Mouse (Mus musculus): Measurements from ENCODE around the gene Pik3r6. TPM values are rescaled to one million over a fixed set of nuclear protein-coding genes. Genes with fewer than 3 reads are reported as not detected.

Pik3r6 gene
- polyA plus RNA-seq, 1 experiment from 2014 or later: 1.3 TPM

DNA sequence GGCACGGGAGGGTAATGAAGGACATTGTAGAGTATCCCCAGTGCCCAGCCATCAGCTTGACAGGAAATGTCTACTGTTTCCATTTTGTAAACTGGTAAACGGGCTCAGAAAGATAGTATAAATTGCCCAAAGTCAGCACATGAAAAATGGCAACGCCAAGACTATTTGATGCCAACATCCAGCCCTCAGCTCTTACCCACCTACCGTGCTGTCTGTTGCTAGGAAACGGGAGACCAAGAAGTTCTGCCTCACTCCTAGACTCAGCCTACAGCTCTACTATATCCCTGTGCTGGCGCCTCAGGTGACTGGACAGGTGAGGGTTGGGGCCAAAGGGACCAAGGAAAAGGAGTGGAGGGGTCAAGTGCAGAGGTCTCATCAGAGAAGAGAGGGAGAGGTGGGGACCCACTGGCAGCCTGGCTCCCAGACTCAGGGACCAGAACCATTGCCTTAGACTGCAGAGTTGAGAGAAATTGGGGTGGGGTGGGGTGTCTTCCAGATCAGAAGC lies 31.2 kb downstream of the Pik3r6 start:
- 80% methylated on average over 6 of the region's 6 CpGs for WGBS
- H3K27me3 ChIP-seq (replicated peaks; ENCODE audit: control insufficient read depth, insufficient read depth, low read length): no peaks in the 10 kb centered on the region
- H3K27ac ChIP-seq (ENCODE audit: low read depth, low read length): no peak overlapping the region
- no peaks in the 10 kb centered on the region for H3K4me1 ChIP-seq (ENCODE audit: control insufficient read depth, insufficient read depth, low read length)
- DNase-seq (ENCODE audit: low spot score) (no peak), ATAC-seq (no peak)
- no peak overlapping the region for H3K4me2 ChIP-seq (ENCODE audit: low read length)
- no peak overlapping the region for H3K4me3 ChIP-seq (ENCODE audit: low read depth, low read length)
- no peaks in the 10 kb centered on the region for H3K9me3 ChIP-seq (replicated peaks; ENCODE audit: control insufficient read depth, low read length)
- H3K9ac ChIP-seq (ENCODE audit: low read length): no peak overlapping the region
- no peaks in the 10 kb centered on the region for H3K36me3 ChIP-seq (ENCODE audit: control insufficient read depth, insufficient read depth, low read length)

DNA sequence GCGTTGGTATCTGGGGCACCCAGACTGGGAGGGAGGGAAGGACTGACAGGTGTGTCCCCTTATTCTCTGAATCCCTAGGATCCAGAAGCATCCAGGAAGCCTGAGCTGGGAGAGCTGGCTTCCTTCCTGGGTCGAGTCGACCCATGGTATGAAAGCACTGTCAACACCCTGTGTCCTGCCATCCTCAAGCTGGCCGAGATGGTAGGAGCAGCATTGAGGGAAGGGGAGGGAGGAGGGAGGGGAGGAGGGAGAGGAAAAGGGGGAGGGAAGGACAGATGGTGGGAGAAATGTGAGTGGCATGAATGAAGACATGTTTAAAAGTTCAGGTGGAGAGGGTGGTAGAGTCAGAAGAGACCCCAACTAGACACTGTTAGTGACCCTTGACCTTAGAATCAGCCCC lies 33.2 kb downstream of the Pik3r6 start:
- no peak for ATAC-seq
- no peaks in the 10 kb centered on the region for H3K27me3 ChIP-seq (replicated peaks; ENCODE audit: control insufficient read depth, insufficient read depth, low read length)
- H3K27ac ChIP-seq (ENCODE audit: low read depth, low read length): no peak overlapping the region
- no peak for DNase-seq (ENCODE audit: low spot score)
- H3K4me1 ChIP-seq (ENCODE audit: control insufficient read depth, insufficient read depth, low read length): no peaks in the 10 kb centered on the region
- no peaks in the 10 kb centered on the region for H3K36me3 ChIP-seq (ENCODE audit: control insufficient read depth, insufficient read depth, low read length)
- 67% methylated on average over 4 of the region's 4 CpGs for WGBS
- H3K4me2 ChIP-seq (ENCODE audit: low read length): no peak overlapping the region
- H3K9me3 ChIP-seq (replicated peaks; ENCODE audit: control insufficient read depth, low read length): no peaks in the 10 kb centered on the region
- H3K4me3 ChIP-seq (ENCODE audit: low read depth, low read length): no peak overlapping the region
- no peak overlapping the region for H3K9ac ChIP-seq (ENCODE audit: low read length)

DNA sequence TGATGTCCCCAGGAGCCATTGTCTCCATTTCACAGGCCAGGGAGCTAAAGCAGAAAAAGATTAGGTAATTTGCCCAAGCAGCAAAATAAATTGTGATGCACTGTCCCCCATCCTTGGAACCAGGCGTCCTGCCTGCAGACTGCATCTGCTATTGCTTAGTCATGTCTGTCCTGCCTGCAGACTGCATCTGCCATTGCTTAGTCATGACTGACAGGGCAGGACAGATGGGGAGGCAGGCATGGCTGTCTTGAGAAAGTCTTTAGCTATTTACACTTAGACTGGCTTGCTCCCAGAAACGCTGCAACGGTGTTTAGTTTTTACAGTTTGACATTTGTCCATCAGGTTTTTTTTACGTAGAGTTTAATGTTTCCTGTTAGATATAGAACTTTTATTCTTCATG lies 33.6 kb downstream of the Pik3r6 start:
- peak; percentile 78 for DNase-seq (ENCODE audit: low spot score)
- Histone ChIP-seq H3K4me2 (ENCODE audit: low read length) (no peak overlapping the region), H3K4me3 (ENCODE audit: low read depth, low read length) (no peak overlapping the region), H3K36me3 (ENCODE audit: control insufficient read depth, insufficient read depth, low read length) (no peaks in the 10 kb centered on the region), H3K9ac (ENCODE audit: low read length) (no peak overlapping the region), H3K27me3 (replicated peaks; ENCODE audit: control insufficient read depth, insufficient read depth, low read length) (no peaks in the 10 kb centered on the region), H3K27ac (ENCODE audit: low read depth, low read length) (no peak overlapping the region), H3K9me3 (replicated peaks; ENCODE audit: control insufficient read depth, low read length) (no peaks in the 10 kb centered on the region), H3K4me1 (ENCODE audit: control insufficient read depth, insufficient read depth, low read length) (no peaks in the 10 kb centered on the region)
- WGBS: 43% methylated on average over 4 of the region's 4 CpGs
- ATAC-seq: peak; percentile 48; the same call in 1 of the 2 replicates

DNA sequence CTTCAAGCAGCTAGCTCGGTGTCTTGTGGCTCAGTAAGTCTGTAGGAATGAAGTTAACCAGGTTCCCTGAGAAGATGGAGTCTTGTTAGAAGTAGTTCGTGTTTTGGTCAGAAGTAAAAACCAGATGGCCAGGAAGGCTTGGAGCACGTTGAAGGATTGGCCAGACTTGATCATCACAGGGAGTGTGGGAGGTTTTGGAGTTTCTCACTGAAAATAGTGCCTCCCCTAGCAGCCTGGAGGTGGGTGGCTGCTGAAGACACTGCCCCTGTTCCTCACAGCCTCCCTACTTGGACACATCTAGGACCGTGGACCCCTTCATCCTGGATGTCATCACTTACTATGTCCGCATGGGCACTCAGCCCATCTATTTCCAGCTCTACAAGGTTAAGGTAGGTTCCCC lies 36.8 kb downstream of the Pik3r6 start:
- no peaks in the 10 kb centered on the region for H3K4me1 ChIP-seq (ENCODE audit: control insufficient read depth, insufficient read depth, low read length)
- H3K36me3 ChIP-seq (ENCODE audit: control insufficient read depth, insufficient read depth, low read length): no peaks in the 10 kb centered on the region
- ATAC-seq (no peak), DNase-seq (ENCODE audit: low spot score) (no peak)
- H3K4me3 ChIP-seq (ENCODE audit: low read depth, low read length): no peak overlapping the region
- no peak overlapping the region for H3K27ac ChIP-seq (ENCODE audit: low read depth, low read length)
- no peaks in the 10 kb centered on the region for H3K27me3 ChIP-seq (replicated peaks; ENCODE audit: control insufficient read depth, insufficient read depth, low read length)
- no peaks in the 10 kb centered on the region for H3K9me3 ChIP-seq (replicated peaks; ENCODE audit: control insufficient read depth, low read length)
- H3K9ac ChIP-seq (ENCODE audit: low read length): no peak overlapping the region
- WGBS: 55% methylated on average over 5 of the region's 5 CpGs
- no peak overlapping the region for H3K4me2 ChIP-seq (ENCODE audit: low read length)

GRCm38 (mm10) chr11:68544554-68544953 lies 41.7 kb downstream of the Pik3r6 start:
- no peak overlapping the region for H3K4me2 ChIP-seq (ENCODE audit: low read length)
- no peak overlapping the region for H3K9ac ChIP-seq (ENCODE audit: low read length)
- ATAC-seq (no peak), DNase-seq (ENCODE audit: low spot score) (no peak)
- no peaks in the 10 kb centered on the region for H3K4me1 ChIP-seq (ENCODE audit: control insufficient read depth, insufficient read depth, low read length)
- no peaks in the 10 kb centered on the region for H3K36me3 ChIP-seq (ENCODE audit: control insufficient read depth, insufficient read depth, low read length)
- no peak overlapping the region for H3K4me3 ChIP-seq (ENCODE audit: low read depth, low read length)
- WGBS: 11% methylated on average over 8 of the region's 8 CpGs
- no peaks in the 10 kb centered on the region for H3K9me3 ChIP-seq (replicated peaks; ENCODE audit: control insufficient read depth, low read length)
- H3K27me3 ChIP-seq (replicated peaks; ENCODE audit: control insufficient read depth, insufficient read depth, low read length): no peaks in the 10 kb centered on the region
- H3K27ac ChIP-seq (ENCODE audit: low read depth, low read length): no peak overlapping the region

DNA sequence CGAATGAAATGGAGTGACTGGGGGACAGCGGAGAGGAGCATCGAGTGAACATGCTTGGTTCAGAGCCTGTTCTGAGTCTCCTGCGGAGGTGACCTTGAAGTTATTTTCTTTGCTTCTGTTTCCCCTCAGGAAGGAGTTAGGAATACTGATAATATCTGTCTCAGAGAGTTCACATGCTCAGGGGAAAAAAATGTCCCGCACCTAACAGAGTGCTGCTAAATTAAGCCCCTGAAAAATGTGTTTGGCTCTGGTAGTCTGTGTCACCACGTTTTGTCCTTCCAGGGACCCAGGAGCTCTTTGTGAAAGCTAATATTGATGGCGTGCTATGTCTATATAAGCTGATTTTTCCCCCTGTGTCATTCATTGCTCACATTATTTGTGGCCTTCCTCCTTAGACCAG lies 42.4 kb downstream of the Pik3r6 start:
- H3K9ac ChIP-seq (ENCODE audit: low read length): no peak overlapping the region
- H3K27me3 ChIP-seq (replicated peaks; ENCODE audit: control insufficient read depth, insufficient read depth, low read length): no peaks in the 10 kb centered on the region
- no peak overlapping the region for H3K27ac ChIP-seq (ENCODE audit: low read depth, low read length)
- no peak overlapping the region for H3K4me3 ChIP-seq (ENCODE audit: low read depth, low read length)
- no peaks in the 10 kb centered on the region for H3K36me3 ChIP-seq (ENCODE audit: control insufficient read depth, insufficient read depth, low read length)
- H3K4me1 ChIP-seq (ENCODE audit: control insufficient read depth, insufficient read depth, low read length): no peaks in the 10 kb centered on the region
- H3K9me3 ChIP-seq (replicated peaks; ENCODE audit: control insufficient read depth, low read length): no peaks in the 10 kb centered on the region
- H3K4me2 ChIP-seq (ENCODE audit: low read length): no peak overlapping the region
- ATAC-seq (no peak), DNase-seq (ENCODE audit: low spot score) (no peak)
- WGBS: 61% methylated on average over 7 of the region's 7 CpGs

- no peak for DNase-seq (ENCODE audit: low spot score)
Measured at GRCm38 (mm10) chr11:68545682-68546222, 42.9 kb downstream of the Pik3r6 start.

GRCm38 (mm10) chr11:68547484-68547883 lies 44.7 kb downstream of the Pik3r6 start:
- no peak for ATAC-seq
- Histone ChIP-seq H3K27ac (ENCODE audit: low read depth, low read length) (no peak overlapping the region), H3K36me3 (ENCODE audit: control insufficient read depth, insufficient read depth, low read length) (no peaks in the 10 kb centered on the region), H3K27me3 (replicated peaks; ENCODE audit: control insufficient read depth, insufficient read depth, low read length) (no peaks in the 10 kb centered on the region), H3K4me2 (ENCODE audit: low read length) (no peak overlapping the region), H3K4me1 (ENCODE audit: control insufficient read depth, insufficient read depth, low read length) (no peaks in the 10 kb centered on the region), H3K4me3 (ENCODE audit: low read depth, low read length) (no peak overlapping the region), H3K9ac (ENCODE audit: low read length) (no peak overlapping the region), H3K9me3 (replicated peaks; ENCODE audit: control insufficient read depth, low read length) (no peaks in the 10 kb centered on the region)
- 59% methylated on average over 2 of the region's 2 CpGs for WGBS
- DNase-seq (ENCODE audit: low spot score): no peak

More at GRCm38 (mm10) chr11:68545682-68546222, 42.9 kb downstream of the Pik3r6 start:
- H3K27me3 ChIP-seq (replicated peaks; ENCODE audit: control insufficient read depth, insufficient read depth, low read length): no peaks in the 10 kb centered on the region
- H3K9me3 ChIP-seq (replicated peaks; ENCODE audit: control insufficient read depth, low read length): no peaks in the 10 kb centered on the region
- no peak for ATAC-seq
- no peaks in the 10 kb centered on the region for H3K4me1 ChIP-seq (ENCODE audit: control insufficient read depth, insufficient read depth, low read length)
- H3K9ac ChIP-seq (ENCODE audit: low read length): no peak overlapping the region
- H3K4me3 ChIP-seq (ENCODE audit: low read depth, low read length): no peak overlapping the region
- 78% methylated on average over 8 of the region's 8 CpGs for WGBS
- no peak overlapping the region for H3K27ac ChIP-seq (ENCODE audit: low read depth, low read length)
- no peaks in the 10 kb centered on the region for H3K36me3 ChIP-seq (ENCODE audit: control insufficient read depth, insufficient read depth, low read length)
- no peak overlapping the region for H3K4me2 ChIP-seq (ENCODE audit: low read length)

GRCm38 (mm10) chr11:68549597-68549996 lies 46.8 kb downstream of the Pik3r6 start:
- DNase-seq (ENCODE audit: low spot score) (no peak), ATAC-seq (no peak)
- Histone ChIP-seq H3K9ac (ENCODE audit: low read length) (no peak overlapping the region), H3K27me3 (replicated peaks; ENCODE audit: control insufficient read depth, insufficient read depth, low read length) (no peaks in the 10 kb centered on the region), H3K4me1 (ENCODE audit: control insufficient read depth, insufficient read depth, low read length) (no peaks in the 10 kb centered on the region), H3K36me3 (ENCODE audit: control insufficient read depth, insufficient read depth, low read length) (no peaks in the 10 kb centered on the region), H3K27ac (ENCODE audit: low read depth, low read length) (no peak overlapping the region), H3K4me3 (ENCODE audit: low read depth, low read length) (no peak overlapping the region), H3K4me2 (ENCODE audit: low read length) (no peak overlapping the region), H3K9me3 (replicated peaks; ENCODE audit: control insufficient read depth, low read length) (no peaks in the 10 kb centered on the region)
- 49% methylated on average over 3 of the region's 3 CpGs for WGBS
